Mouse (Mus musculus) heart, embryonic 11.5 days (tissue): ENCODE results near the gene Arfgap1. TPM values are rescaled to one million over a fixed set of nuclear protein-coding genes. Genes with fewer than 3 reads are reported as not detected.

ENCODE experiments used
- ATAC-seq: fragments of 200-750 bp; cut with Nextera tagmentation; replicated peaks from 2 replicates; pipeline ENCODE4 v1.8.0; 2017; ENCODE audit warnings: moderate library complexity; ENCODE audit not compliant: insufficient number of reproducible peaks, low FRiP score, low TSS enrichment
- H3K27ac ChIP-seq: fragments of 300-500 bp; sonication (generic); 2 replicates; pipeline ENCODE4 v1.5.1; 2014; ENCODE audit warnings: mild to moderate bottlenecking, low read depth, low read length
- H3K27me3 ChIP-seq: fragments of 300-500 bp; sonication (generic); 2 replicates; pipeline ENCODE4 v1.6.1; 2014; ENCODE audit warnings: mild to moderate bottlenecking, low read length, mixed read lengths; ENCODE audit not compliant: control insufficient read depth, insufficient read depth
- H3K36me3 ChIP-seq: fragments of 300-500 bp; sonication (generic); 2 replicates; pipeline ENCODE4 v1.6.1; 2014; ENCODE audit warnings: mild to moderate bottlenecking, low read length, moderate library complexity, mixed read lengths; ENCODE audit not compliant: control insufficient read depth, insufficient read depth
- H3K4me1 ChIP-seq: fragments of 300-500 bp; sonication (generic); 2 replicates; pipeline ENCODE4 v1.6.1; 2014; ENCODE audit warnings: low read length; ENCODE audit not compliant: control insufficient read depth, insufficient read depth
- H3K4me2 ChIP-seq: fragments of 300-500 bp; sonication (generic); 2 replicates; pipeline ENCODE4 v1.6.1; 2014; ENCODE audit warnings: mild to moderate bottlenecking, moderate library complexity
- H3K4me3 ChIP-seq: fragments of 300-500 bp; sonication (generic); 2 replicates; pipeline ENCODE4 v1.5.1; 2014; ENCODE audit warnings: low read depth, low read length
- H3K9ac ChIP-seq: fragments of 300-500 bp; sonication (generic); 2 replicates; pipeline ENCODE4 v1.6.1; 2014; ENCODE audit warnings: mild to moderate bottlenecking, low read depth, low read length, moderate library complexity
- H3K9me3 ChIP-seq: fragments of 300-500 bp; sonication (generic); replicated peaks from 2 replicates; pipeline ENCODE4 v1.6.1; 2016; ENCODE audit warnings: low read length; ENCODE audit not compliant: control insufficient read depth
- WGBS: fragments of 180-500 bp; shearing (Covaris S2); extraction: QIAGEN DNeasy Blood & Tissue Kit; methylation state at CpG from one replicate; pipeline ENCODE4 v1.1.7; 2014; ENCODE audit not compliant: insufficient replicate concordance; 5-methylcytosine and 5-hydroxymethylcytosine counted together
- polyA plus RNA-seq: library from polyadenylated mRNA; unstranded; fragments of >200 nt; fragmentation: Nextera tagmentation; extraction: Ambion mirVana; gene quantifications from 2 replicates; pipeline ENCODE4 v1.2.1, GENCODE M21; 2014

The Arfgap1 gene
- polyA plus RNA-seq, 1 experiment from 2014 or later: 68.9 TPM

DNA sequence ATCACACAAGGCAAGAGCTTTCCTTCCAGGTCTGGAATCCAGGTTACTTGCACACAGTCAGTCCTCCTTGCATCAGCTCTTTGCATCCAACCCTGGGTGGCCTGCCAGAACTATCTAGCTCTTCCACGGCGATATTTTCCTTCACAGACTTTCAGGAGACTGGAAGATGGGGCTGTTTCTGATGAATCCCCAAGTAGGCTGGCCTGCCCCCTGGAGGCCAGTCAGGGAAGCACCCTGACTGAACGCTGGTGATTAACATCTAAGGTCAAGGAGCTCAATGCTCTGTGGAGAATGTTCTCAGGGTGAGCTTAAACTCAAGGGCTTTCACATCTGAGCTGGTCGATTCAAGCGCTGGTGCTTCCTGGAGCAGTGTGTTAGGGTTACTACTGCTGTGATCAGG, 3.1 kb upstream of the Arfgap1 start:
- H3K9ac ChIP-seq: no peak overlapping the region
- no peak overlapping the region for H3K27ac ChIP-seq
- ATAC-seq: no peak
- no peaks in the 10 kb centered on the region for H3K36me3 ChIP-seq
- H3K9me3 ChIP-seq: no peaks in the 10 kb centered on the region
- H3K4me1 ChIP-seq: peaks cover 24% of the 10 kb centered on the region
- 6% methylated on average over 5 of the region's 5 CpGs for WGBS
- H3K27me3 ChIP-seq: no peaks in the 10 kb centered on the region
- no peak overlapping the region for H3K4me2 ChIP-seq
- no peak overlapping the region for H3K4me3 ChIP-seq

DNA sequence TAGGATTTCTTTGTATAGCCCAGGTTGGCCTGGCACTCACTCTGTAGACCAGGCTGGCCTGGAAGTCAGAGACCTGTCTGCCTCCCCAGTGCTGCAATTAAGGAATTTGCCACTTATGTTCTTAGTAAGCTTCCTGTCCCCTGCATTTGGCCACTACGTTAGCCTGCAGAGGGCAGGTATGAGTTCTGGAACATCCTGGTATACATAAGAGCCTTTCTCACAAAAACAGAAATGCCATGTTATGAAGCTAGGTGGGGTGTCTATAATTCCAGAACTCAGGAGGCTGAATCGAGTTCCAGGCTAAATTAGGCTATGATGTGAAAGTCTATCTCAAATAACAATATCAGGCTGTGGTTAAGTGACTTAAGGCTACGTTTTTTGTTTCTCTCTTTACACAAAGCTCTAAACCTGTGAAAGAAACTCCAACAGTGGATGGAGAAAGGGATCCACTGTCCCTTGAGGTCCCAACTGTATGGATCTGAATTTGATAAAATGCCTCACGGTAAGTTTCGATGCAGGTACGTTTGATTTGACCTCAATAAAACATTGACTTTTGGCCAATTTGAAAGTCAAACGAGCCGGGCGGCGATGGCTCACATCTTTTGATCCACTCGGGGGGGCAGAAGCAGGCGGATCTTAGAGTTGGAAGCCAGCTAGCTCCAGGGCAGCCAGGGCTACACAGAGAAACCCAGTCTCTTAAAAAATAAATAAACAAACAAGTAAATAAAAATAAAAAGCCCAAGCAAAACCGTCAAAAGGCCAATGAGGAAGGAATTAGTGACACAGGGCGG, 738 bp upstream of the Arfgap1 start:
- Histone ChIP-seq H3K4me2 (peak overlapping the region; percentile 74), H3K4me3 (peak overlapping the region; percentile 92), H3K9ac (peak overlapping the region; percentile 89), H3K9me3 (no peaks in the 10 kb centered on the region), H3K4me1 (peaks cover 24% of the 10 kb centered on the region), H3K27ac (peak overlapping the region; percentile 91), H3K27me3 (no peaks in the 10 kb centered on the region), H3K36me3 (peaks cover 3% of the 10 kb centered on the region)
- ATAC-seq: no peak
- WGBS: 15% methylated on average over 14 of the region's 14 CpGs

DNA sequence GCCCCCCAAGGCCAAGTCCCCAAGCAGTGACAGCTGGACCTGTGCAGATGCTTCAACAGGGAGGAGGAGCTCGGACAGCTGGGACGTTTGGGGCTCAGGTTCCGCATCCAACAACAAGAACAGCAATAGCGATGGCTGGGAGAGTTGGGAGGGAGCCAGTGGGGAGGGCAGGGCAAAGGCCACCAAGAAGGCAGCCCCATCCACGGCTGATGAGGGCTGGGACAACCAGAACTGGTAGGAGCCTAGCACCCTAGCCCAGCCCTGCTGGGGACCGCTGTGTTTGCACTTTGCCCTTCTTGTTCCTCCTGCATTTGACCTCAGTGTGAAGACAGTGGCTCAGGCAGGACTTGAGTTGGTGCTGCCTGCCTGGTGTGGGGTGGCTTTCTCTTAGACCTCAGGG, 14.1 kb downstream of the Arfgap1 start:
- Histone ChIP-seq H3K4me2 (no peak overlapping the region), H3K27ac (no peak overlapping the region), H3K4me3 (no peak overlapping the region), H3K27me3 (no peaks in the 10 kb centered on the region), H3K9ac (no peak overlapping the region), H3K9me3 (no peaks in the 10 kb centered on the region), H3K4me1 (no peaks in the 10 kb centered on the region), H3K36me3 (peaks cover 40% of the 10 kb centered on the region)
- ATAC-seq: no peak
- WGBS: 81% methylated on average over 6 of the region's 6 CpGs

DNA sequence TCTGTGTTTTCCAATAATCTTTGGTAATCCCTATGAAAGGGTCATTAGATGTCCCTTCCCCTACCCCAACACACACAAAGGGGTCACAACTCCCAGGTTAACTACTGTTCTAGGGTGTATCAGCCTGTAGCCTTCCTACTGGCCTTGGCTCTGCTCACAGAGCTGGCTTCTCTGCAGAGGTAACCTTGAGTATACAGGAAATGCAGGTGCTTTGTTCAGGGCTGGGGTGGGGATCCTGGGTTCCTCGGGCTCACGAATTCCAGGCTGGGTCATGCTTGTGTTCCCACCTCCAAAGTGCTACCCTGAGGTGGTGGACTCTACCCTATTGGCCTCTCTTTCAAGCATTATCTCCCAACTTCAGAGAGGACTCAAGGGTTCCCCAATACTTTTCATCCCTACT, 18.6 kb downstream of the Arfgap1 start:
- WGBS: 75% methylated on average over 2 of the region's 2 CpGs
- Histone ChIP-seq H3K9me3 (no peaks in the 10 kb centered on the region), H3K9ac (no peak overlapping the region), H3K27me3 (no peaks in the 10 kb centered on the region), H3K4me1 (peaks cover 11% of the 10 kb centered on the region; the same call in 1 of the 2 replicates), H3K27ac (no peak overlapping the region), H3K4me2 (no peak overlapping the region), H3K36me3 (peaks cover 5% of the 10 kb centered on the region), H3K4me3 (no peak overlapping the region)
- ATAC-seq: no peak

DNA sequence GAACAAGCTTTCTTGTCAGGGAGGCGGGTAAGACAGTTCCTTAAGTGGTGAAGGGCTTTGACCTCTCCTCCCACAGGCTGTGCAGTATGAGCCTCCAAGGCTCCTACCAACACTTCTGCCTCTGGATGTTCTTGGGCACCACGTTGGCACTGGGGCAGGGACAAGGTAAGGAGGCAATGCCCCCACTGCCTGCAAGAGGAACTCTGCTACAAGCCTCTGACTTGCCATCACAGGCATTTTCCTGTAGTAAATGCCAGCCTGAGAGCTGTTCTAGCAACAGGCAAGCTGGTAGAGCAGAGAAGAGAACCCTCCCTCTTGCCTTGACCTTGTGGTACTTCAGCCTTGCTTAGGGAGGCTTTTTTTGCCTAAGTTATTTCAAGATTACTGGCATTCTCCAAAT, 19.4 kb downstream of the Arfgap1 start, which contains the start of gene Col20a1:
Gene Col20a1 (plus strand): TSS at position 87 of the 400 bp plus-strand sequence.
- H3K27me3 ChIP-seq: no peaks in the 10 kb centered on the region
- H3K4me2 ChIP-seq: no peak within 1 kb of the TSS
- H3K4me1 ChIP-seq: peaks cover 11% of the 10 kb centered on the region; the same call in 1 of the 2 replicates
- peaks cover 4% of the 10 kb centered on the region; the same call in 1 of the 2 replicates for H3K36me3 ChIP-seq
- H3K27ac ChIP-seq: no peak within 1 kb of the TSS
- WGBS: 56% methylated on average over 2 of the region's 2 CpGs
- ATAC-seq: no peak
- no peaks in the 10 kb centered on the region for H3K9me3 ChIP-seq
- no peak within 1 kb of the TSS for H3K4me3 ChIP-seq
- no peak within 1 kb of the TSS for H3K9ac ChIP-seq

- ATAC-seq: no peak
- H3K4me1 ChIP-seq: peaks cover 11% of the 10 kb centered on the region; the same call in 1 of the 2 replicates
- no peak overlapping the region for H3K27ac ChIP-seq
- H3K36me3 ChIP-seq: peaks cover under 1% of the 10 kb centered on the region; the same call in 1 of the 2 replicates
- H3K9me3 ChIP-seq: no peaks in the 10 kb centered on the region
- WGBS: 77% methylated on average over 1 of the region's 1 CpGs
- H3K9ac ChIP-seq: no peak overlapping the region
- no peak overlapping the region for H3K4me2 ChIP-seq
- no peaks in the 10 kb centered on the region for H3K27me3 ChIP-seq
- no peak overlapping the region for H3K4me3 ChIP-seq
Measured at GRCm38 (mm10) chr2:180987001-180987400, 20.0 kb downstream of the Arfgap1 start.

GRCm38 (mm10) chr2:180987432-180988030, 20.5 kb downstream of the Arfgap1 start:
- H3K4me3 ChIP-seq: no peak overlapping the region
- no peak for ATAC-seq
- 46% methylated on average over 5 of the region's 5 CpGs for WGBS
- H3K9ac ChIP-seq: no peak overlapping the region
- no peaks in the 10 kb centered on the region for H3K27me3 ChIP-seq
- peaks cover 11% of the 10 kb centered on the region; the same call in 1 of the 2 replicates for H3K4me1 ChIP-seq
- H3K27ac ChIP-seq: no peak overlapping the region
- H3K36me3 ChIP-seq: no peaks in the 10 kb centered on the region
- no peaks in the 10 kb centered on the region for H3K9me3 ChIP-seq
- peak overlapping the region; percentile 14; the same call in 1 of the 2 replicates for H3K4me2 ChIP-seq

DNA sequence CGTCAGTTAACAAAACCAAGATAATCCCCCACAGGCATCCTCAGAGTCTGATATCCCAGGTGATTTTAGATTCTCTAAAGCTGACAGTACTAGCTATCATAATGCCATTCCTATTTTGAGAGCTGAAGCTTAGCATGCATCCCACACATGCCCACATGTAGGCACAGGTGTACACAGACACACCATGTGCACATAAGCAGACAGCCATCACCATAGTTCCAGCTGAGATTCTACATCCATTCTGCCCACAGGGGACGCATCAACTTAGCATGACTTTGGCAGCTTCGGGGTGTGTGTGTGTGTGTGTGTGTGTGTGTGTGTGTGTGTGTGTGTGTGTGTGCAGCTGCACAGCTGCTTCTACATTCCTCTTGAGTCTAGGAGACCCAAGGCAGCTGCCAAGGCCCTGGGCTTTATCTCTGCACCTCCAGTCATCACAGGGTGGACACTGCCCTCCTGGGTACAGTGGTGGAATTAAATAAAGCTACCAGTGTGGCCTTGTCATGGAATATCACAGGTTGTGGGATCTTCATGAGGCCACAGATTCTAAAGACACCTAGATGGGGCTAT, 21.4 kb downstream of the Arfgap1 start:
- Histone ChIP-seq H3K27me3 (no peaks in the 10 kb centered on the region), H3K9me3 (no peaks in the 10 kb centered on the region), H3K9ac (no peak overlapping the region), H3K4me3 (no peak overlapping the region), H3K4me1 (peaks cover 11% of the 10 kb centered on the region; the same call in 1 of the 2 replicates), H3K27ac (no peak overlapping the region), H3K36me3 (no peaks in the 10 kb centered on the region), H3K4me2 (no peak overlapping the region)
- ATAC-seq: no peak
- WGBS: 72% methylated on average over 3 of the region's 3 CpGs
